Mouse (Mus musculus): Measurements from ENCODE around the gene Kank2. TPM values are rescaled to one million over a fixed set of nuclear protein-coding genes. Genes with fewer than 3 reads are reported as not detected.
A peak's percentile ranks its signal among the peaks of the same experiment; 100 is the strongest.

Kank2 gene
- polyA plus RNA-seq, 1 experiment from 2014 or later: 6.4 TPM

DNA sequence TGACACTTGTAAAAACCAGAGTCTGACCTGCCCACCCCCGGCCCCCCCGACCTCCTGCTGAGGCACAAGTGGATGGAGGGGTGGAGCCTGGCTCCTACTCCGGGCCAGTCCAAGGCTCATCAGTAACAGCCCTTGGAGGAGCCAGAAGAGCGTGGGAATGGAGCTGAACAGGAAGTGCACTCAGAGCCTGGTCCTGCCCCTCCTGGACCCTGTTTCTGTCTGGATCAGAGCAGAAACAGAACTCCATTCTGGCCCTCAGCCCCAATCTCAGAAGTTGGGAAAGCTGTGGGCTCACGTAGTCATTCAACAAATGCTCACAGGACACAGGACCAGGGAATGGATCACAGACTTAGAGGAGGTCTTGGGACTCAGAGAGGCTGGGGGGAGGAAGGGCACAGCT lies 43.8 kb upstream of the Kank2 start:
- H3K9ac ChIP-seq (ENCODE audit: low read depth, low read length): no peak overlapping the region
- H3K27me3 ChIP-seq (replicated peaks; ENCODE audit: control insufficient read depth, insufficient read depth, low read length): no peaks in the 10 kb centered on the region
- peak overlapping the region; percentile 35; the same call in 1 of the 2 replicates for H3K27ac ChIP-seq (ENCODE audit: low read depth, low read length)
- no peak overlapping the region for H3K4me2 ChIP-seq (replicated peaks; ENCODE audit: low read depth)
- no peaks in the 10 kb centered on the region for H3K4me1 ChIP-seq (replicated peaks; ENCODE audit: control insufficient read depth, insufficient read depth, low read length)
- WGBS: 48% methylated on average over 5 of the region's 5 CpGs
- H3K36me3 ChIP-seq (ENCODE audit: control insufficient read depth, insufficient read depth): peaks cover 64% of the 10 kb centered on the region
- no peak for ATAC-seq
- TF ChIP-seq CTCF (IDR thresholded peaks at IDR 0.05; ENCODE audit: low read depth): no peak
- no peak overlapping the region for H3K4me3 ChIP-seq (ENCODE audit: low read depth, low read length)
- no peaks in the 10 kb centered on the region for H3K9me3 ChIP-seq (ENCODE audit: control insufficient read depth)

DNA sequence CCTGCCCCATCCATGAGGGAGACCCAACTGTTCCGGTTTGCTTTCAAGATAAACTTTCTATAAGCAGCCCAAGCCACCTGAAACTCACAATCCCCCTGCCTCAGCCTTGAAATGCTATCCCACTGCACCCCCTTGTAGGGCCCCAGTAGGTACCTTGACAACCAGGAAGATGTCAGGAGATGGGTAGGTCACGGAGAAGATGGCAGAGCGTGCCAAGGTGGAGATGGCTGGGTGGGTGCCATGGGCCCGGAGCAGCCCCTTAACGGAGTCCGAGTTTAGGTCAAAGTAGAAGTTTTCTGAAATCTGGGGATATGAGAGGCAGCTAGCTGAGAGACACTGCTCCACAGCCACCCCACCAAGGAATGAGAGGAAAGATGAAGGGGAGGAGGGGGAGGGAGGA lies 42.8 kb upstream of the Kank2 start:
- Histone ChIP-seq H3K27ac (ENCODE audit: low read depth, low read length) (no peak overlapping the region), H3K9me3 (ENCODE audit: control insufficient read depth) (no peaks in the 10 kb centered on the region), H3K27me3 (replicated peaks; ENCODE audit: control insufficient read depth, insufficient read depth, low read length) (no peaks in the 10 kb centered on the region), H3K9ac (ENCODE audit: low read depth, low read length) (no peak overlapping the region), H3K36me3 (ENCODE audit: control insufficient read depth, insufficient read depth) (peaks cover 75% of the 10 kb centered on the region), H3K4me3 (ENCODE audit: low read depth, low read length) (no peak overlapping the region), H3K4me1 (replicated peaks; ENCODE audit: control insufficient read depth, insufficient read depth, low read length) (no peaks in the 10 kb centered on the region), H3K4me2 (replicated peaks; ENCODE audit: low read depth) (no peak overlapping the region)
- ATAC-seq: no peak
- no peak for TF ChIP-seq CTCF (IDR thresholded peaks at IDR 0.05; ENCODE audit: low read depth)
- 94% methylated on average over 6 of the region's 6 CpGs for WGBS

DNA sequence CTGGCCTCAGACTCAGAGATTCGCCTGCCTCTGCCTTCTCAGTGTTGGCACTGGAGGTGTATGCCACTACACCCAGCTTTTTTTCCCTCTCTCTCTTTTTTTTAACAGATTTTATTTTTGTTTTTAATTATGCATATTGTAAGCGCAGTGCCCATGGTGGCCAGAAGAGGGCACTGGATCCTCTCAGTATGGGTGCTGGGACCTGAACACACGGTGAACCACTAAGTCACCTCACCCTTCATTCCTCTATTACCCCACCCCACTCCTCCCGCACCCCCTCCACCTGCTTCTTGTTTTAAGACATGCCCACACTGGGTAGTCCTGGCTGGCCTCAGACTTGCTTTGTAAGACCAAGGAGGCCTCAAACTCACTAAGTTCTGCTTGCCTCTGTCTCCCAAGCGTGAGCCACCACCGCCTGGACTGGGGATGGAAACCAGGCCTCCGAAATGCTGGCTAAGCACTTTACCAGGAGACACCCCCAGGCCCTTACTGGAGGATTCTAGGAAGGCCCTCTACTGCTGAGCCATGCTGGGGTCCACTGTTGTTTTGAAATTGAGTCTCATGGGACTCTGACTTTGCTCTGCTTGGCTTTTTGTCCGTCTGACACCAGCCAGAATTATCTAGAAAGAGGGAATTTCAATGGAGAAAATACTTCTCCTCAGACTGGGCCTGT lies 41.7 kb upstream of the Kank2 start:
- no peak overlapping the region for H3K4me3 ChIP-seq (ENCODE audit: low read depth, low read length)
- H3K9ac ChIP-seq (ENCODE audit: low read depth, low read length): no peak overlapping the region
- WGBS: 57% methylated on average over 8 of the region's 8 CpGs
- no peaks in the 10 kb centered on the region for H3K27me3 ChIP-seq (replicated peaks; ENCODE audit: control insufficient read depth, insufficient read depth, low read length)
- H3K27ac ChIP-seq (ENCODE audit: low read depth, low read length): no peak overlapping the region
- ATAC-seq: no peak
- TF ChIP-seq CTCF (IDR thresholded peaks at IDR 0.05; ENCODE audit: low read depth): peak; percentile 87
- H3K36me3 ChIP-seq (ENCODE audit: control insufficient read depth, insufficient read depth): peaks cover 71% of the 10 kb centered on the region
- H3K4me1 ChIP-seq (replicated peaks; ENCODE audit: control insufficient read depth, insufficient read depth, low read length): no peaks in the 10 kb centered on the region
- H3K4me2 ChIP-seq (replicated peaks; ENCODE audit: low read depth): no peak overlapping the region
- H3K9me3 ChIP-seq (ENCODE audit: control insufficient read depth): no peaks in the 10 kb centered on the region

- H3K36me3 ChIP-seq (ENCODE audit: control insufficient read depth, insufficient read depth): peaks cover 62% of the 10 kb centered on the region
- no peak for TF ChIP-seq CTCF (IDR thresholded peaks at IDR 0.05; ENCODE audit: low read depth)
- H3K27me3 ChIP-seq (replicated peaks; ENCODE audit: control insufficient read depth, insufficient read depth, low read length): no peaks in the 10 kb centered on the region
- H3K9ac ChIP-seq (ENCODE audit: low read depth, low read length): no peak overlapping the region
- ATAC-seq: no peak
- WGBS: 91% methylated on average over 2 of the region's 2 CpGs
- H3K4me2 ChIP-seq (replicated peaks; ENCODE audit: low read depth): no peak overlapping the region
- no peaks in the 10 kb centered on the region for H3K4me1 ChIP-seq (replicated peaks; ENCODE audit: control insufficient read depth, insufficient read depth, low read length)
- H3K27ac ChIP-seq (ENCODE audit: low read depth, low read length): no peak overlapping the region
- no peaks in the 10 kb centered on the region for H3K9me3 ChIP-seq (ENCODE audit: control insufficient read depth)
- no peak overlapping the region for H3K4me3 ChIP-seq (ENCODE audit: low read depth, low read length)
These were observed 39.1 kb upstream of the Kank2 start for GRCm38 (mm10) chr9:21837690-21838089.

DNA sequence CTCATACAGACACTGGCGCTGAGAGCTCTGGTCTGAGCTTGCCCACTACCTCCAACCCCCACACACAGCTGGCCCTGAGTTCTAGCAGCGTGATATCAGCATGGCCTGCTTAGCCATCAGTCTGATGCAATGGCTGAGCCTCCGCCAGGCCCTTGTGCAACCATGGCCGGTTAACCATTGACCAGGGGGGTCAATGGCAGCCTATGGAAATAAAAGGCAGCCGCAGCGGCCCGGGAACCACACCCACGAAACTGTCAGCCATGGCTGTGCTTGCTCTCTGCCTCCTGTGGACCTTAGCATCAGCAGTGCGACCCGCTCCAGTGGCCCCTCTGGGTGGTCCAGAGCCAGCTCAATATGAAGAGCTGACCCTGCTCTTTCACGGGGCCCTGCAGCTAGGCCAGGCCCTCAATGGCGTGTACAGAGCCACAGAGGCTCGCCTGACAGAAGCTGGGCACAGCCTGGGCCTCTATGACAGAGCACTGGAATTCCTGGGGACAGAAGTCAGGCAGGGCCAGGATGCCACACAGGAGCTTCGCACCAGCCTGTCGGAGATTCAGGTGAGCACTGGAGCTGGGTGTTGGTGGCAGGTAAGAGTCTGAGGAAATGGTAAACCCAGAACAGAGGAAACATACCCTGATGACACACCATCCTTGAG lies 36.8 kb upstream of the Kank2 start, which contains the start of gene Angptl8:
Angptl8 (plus strand) TSS at position 253 of the 655 bp plus-strand sequence.
- WGBS: 41% methylated on average over 15 of the region's 15 CpGs
- Histone ChIP-seq H3K4me2 (replicated peaks; ENCODE audit: low read depth) (peak within 1 kb of the TSS; percentile 63), H3K27me3 (replicated peaks; ENCODE audit: control insufficient read depth, insufficient read depth, low read length) (no peaks in the 10 kb centered on the region), H3K4me3 (ENCODE audit: low read depth, low read length) (peak within 1 kb of the TSS; percentile 29), H3K9ac (ENCODE audit: low read depth, low read length) (peak within 1 kb of the TSS; percentile 45), H3K36me3 (ENCODE audit: control insufficient read depth, insufficient read depth) (peaks cover 65% of the 10 kb centered on the region), H3K27ac (ENCODE audit: low read depth, low read length) (peak within 1 kb of the TSS; percentile 77), H3K4me1 (replicated peaks; ENCODE audit: control insufficient read depth, insufficient read depth, low read length) (no peaks in the 10 kb centered on the region), H3K9me3 (ENCODE audit: control insufficient read depth) (no peaks in the 10 kb centered on the region)
- no peak for TF ChIP-seq CTCF (IDR thresholded peaks at IDR 0.05; ENCODE audit: low read depth)
- peak; percentile 84 for ATAC-seq

DNA sequence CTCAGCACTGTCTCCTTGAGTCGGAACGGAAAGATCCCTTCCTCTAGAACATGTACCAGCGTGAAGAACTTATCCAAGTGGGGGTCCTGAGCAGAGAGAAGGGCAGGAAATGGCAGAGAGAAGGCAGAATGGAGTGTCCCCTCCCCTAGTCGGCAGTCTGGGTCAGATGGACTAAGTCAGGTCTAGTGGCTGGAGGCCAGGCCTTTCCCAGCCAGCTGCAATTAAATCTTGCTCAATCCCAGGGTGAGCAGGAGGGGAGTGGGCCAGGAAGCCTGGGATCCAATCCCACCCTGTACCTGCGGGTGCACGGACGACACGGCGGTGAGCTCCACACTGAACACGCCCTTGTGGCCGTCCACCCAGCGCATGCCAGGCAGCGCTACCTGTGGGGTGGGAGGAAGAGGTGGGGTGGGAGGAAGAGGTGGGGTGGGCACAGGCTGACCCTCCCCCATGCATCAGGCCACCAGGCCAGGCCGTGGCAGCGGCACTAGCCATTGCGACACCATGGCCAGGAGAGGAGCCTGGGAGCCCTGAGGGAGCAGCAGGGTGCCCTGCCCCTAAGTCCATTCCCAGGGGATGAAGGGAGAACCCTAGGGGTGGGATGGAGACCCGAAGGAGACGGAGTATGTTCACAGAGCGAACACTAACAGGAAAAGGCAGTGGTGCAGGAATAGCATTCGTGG lies 33.2 kb upstream of the Kank2 start:
- Histone ChIP-seq H3K9me3 (ENCODE audit: control insufficient read depth) (no peaks in the 10 kb centered on the region), H3K4me2 (replicated peaks; ENCODE audit: low read depth) (no peak overlapping the region), H3K27ac (ENCODE audit: low read depth, low read length) (no peak overlapping the region), H3K27me3 (replicated peaks; ENCODE audit: control insufficient read depth, insufficient read depth, low read length) (no peaks in the 10 kb centered on the region), H3K36me3 (ENCODE audit: control insufficient read depth, insufficient read depth) (peaks cover 61% of the 10 kb centered on the region), H3K4me1 (replicated peaks; ENCODE audit: control insufficient read depth, insufficient read depth, low read length) (no peaks in the 10 kb centered on the region), H3K9ac (ENCODE audit: low read depth, low read length) (no peak overlapping the region), H3K4me3 (ENCODE audit: low read depth, low read length) (no peak overlapping the region)
- TF ChIP-seq CTCF (IDR thresholded peaks at IDR 0.05; ENCODE audit: low read depth): no peak
- 87% methylated on average over 20 of the region's 20 CpGs for WGBS
- no peak for ATAC-seq
